Mouse (Mus musculus) limb, embryonic 12.5 days (tissue): ENCODE data around the gene Hsp90ab1. TPM values are rescaled to one million over a fixed set of nuclear protein-coding genes. Genes with fewer than 3 reads are reported as not detected.
A peak's percentile ranks its signal among the peaks of the same experiment; 100 is the strongest.

ENCODE experiments used
- ATAC-seq: fragments of 200-750 bp; cut with Nextera tagmentation; 2 replicates; pipeline ENCODE4 v1.8.0; 2017; ENCODE audit warnings: low read depth, moderate TSS enrichment; ENCODE audit not compliant: insufficient number of reproducible peaks, insufficient read depth, low FRiP score, low TSS enrichment
- H3K27ac ChIP-seq: fragments of 300-500 bp; sonication (generic); 2 replicates; pipeline ENCODE4 v1.5.1; 2016; ENCODE audit warnings: mild to moderate bottlenecking, moderate library complexity
- H3K27me3 ChIP-seq: fragments of 300-500 bp; sonication (generic); 2 replicates; pipeline ENCODE4 v1.6.1; 2016; ENCODE audit warnings: mild to moderate bottlenecking, moderate library complexity
- H3K36me3 ChIP-seq: fragments of 300-500 bp; sonication (generic); 2 replicates; pipeline ENCODE4 v1.6.1; 2016; ENCODE audit warnings: mild to moderate bottlenecking, moderate library complexity
- H3K4me1 ChIP-seq: fragments of 300-500 bp; sonication (generic); replicated peaks from 2 replicates; pipeline ENCODE4 v1.6.1; 2016
- H3K4me2 ChIP-seq: fragments of 300-500 bp; sonication (generic); 2 replicates; pipeline ENCODE4 v1.6.1; 2016; ENCODE audit warnings: mild to moderate bottlenecking, moderate library complexity
- H3K4me3 ChIP-seq: fragments of 300-500 bp; sonication (generic); replicated peaks from 2 replicates; pipeline ENCODE4 v1.5.1; 2016; ENCODE audit warnings: mild to moderate bottlenecking
- H3K9ac ChIP-seq: fragments of 300-500 bp; sonication (generic); replicated peaks from 2 replicates; pipeline ENCODE4 v1.6.1; 2016; ENCODE audit warnings: mild to moderate bottlenecking, moderate library complexity
- H3K9me3 ChIP-seq: fragments of 300-500 bp; sonication (generic); 2 replicates; pipeline ENCODE4 v1.6.1; 2016; ENCODE audit warnings: mild to moderate bottlenecking, moderate library complexity
- WGBS: fragments of 180-500 bp; shearing (Covaris S2); methylation state at CpG from one replicate; pipeline ENCODE4 v1.1.7; 2016; 5-methylcytosine and 5-hydroxymethylcytosine counted together
- polyA plus RNA-seq: library from polyadenylated mRNA; unstranded; fragments of >200 nt; fragmentation: Nextera tagmentation; extraction: Ambion mirVana; gene quantifications from 2 replicates; pipeline ENCODE4 v1.2.1, GENCODE M21; 2016

Hsp90ab1 gene
- polyA plus RNA-seq, 1 experiment from 2014 or later, result 1,563 TPM

DNA sequence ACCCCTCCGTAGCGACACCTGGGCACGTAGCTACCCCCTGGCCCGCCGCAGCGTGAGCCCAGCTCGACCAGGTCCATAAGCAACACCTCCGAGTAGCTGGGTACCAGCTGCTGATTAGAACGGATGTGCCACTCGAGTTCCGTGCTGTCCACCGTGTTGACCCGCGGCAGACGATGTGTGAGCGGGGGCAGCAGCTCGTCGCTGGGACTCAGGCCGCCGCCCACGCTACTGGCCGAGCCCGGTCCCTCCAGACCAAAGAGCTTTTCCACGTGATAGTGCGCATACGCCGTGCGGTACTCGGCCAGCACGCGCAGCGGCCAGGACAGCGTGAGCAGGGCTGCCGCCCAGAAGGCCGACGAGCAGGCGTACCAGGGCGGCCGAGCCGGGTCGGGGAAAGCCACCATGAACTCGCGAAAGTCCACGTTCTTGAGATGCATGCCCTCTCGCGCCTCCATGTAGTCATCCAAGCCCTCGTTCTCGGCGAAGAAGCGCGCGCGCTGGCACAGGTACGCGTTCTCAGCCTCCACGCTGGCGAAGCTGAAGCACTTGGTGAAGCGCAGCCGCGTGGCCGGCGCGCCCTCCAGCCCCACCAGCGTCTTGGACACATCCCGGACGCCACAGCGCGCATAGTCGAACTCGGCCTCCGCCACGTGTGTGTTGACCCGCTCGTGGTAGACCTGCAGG lies 27.7 kb downstream of the Hsp90ab1 start:
- ATAC-seq, result no peak
- WGBS, result 6% methylated on average over 74 of the region's 74 CpGs
- no peak overlapping the region for H3K27ac ChIP-seq
- H3K27me3 ChIP-seq, result peaks cover 84% of the 10 kb centered on the region
- H3K4me2 ChIP-seq, result peak overlapping the region; percentile 39
- peaks cover 37% of the 10 kb centered on the region for H3K4me1 ChIP-seq
- no peaks in the 10 kb centered on the region for H3K9me3 ChIP-seq
- peak overlapping the region; percentile 22 for H3K4me3 ChIP-seq
- peaks cover 25% of the 10 kb centered on the region for H3K36me3 ChIP-seq
- no peak overlapping the region for H3K9ac ChIP-seq

DNA sequence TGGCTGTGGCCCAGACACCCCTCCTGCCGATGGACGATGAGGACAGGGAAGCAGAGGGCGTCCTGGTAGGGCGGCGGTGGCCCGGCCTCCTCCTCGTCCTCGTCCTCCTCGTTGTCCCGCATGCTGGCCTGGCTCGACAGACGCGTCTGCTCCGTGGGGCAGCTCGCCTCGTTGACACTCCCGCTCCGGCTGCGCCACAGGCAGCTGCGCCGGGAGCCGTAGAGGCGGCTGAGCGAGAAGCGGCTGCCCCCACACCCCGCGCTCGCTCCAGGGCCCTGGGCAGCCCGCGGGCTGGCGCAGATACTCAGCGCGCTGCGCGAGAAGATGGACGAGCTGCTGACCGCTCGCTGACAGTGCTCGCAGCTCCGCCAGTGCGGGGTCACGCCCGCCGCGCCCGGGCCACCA lies 28.2 kb downstream of the Hsp90ab1 start:
- Histone ChIP-seq H3K4me2 (peak overlapping the region; percentile 39), H3K27me3 (peaks cover 90% of the 10 kb centered on the region), H3K9ac (no peak overlapping the region), H3K27ac (no peak overlapping the region), H3K4me3 (peak overlapping the region; percentile 22), H3K4me1 (peaks cover 31% of the 10 kb centered on the region), H3K36me3 (peaks cover 25% of the 10 kb centered on the region), H3K9me3 (no peaks in the 10 kb centered on the region)
- WGBS, result 6% methylated on average over 46 of the region's 46 CpGs
- ATAC-seq, result no peak

DNA sequence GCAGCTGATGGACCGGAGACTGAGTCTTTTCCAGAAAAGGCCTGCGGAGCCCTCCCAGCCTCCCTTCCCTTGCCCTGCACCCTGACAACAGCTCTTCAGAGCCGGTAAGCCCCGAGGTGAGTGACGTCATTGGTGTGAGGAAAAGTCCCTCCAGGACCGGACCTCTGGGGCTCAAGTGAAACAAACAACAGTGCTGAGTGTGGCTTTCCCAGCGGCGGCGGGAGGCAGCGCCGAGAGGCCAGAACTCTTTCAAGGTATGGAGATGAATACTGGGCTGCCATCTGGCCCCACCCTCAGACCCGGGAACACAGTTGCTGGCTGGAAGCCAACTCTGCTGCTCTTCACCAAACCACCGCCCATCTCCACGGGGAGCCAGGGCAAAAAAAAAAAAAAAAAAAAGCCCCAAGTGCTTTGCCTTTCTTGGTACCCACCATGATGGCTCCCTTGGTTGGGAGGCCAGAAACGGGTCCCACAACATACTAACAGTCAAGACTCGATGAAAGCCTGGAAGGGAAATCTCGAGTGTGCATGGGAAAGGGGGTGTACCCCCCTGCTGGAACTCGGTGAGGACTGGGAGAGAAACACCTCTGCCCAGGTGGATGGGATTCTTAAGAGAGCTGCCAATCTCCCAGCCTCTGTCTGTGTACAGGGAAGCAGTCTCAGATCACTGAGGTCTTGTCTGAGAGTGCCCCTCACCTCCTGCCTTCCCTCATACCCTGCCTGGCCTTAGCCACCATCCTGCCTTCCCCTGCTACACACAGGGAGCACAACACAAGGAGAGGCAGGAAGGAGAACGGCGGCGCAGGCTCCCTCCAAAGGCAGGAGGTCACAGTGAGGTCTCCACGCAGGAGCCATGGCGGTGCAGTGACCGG lies 28.8 kb downstream of the Hsp90ab1 start:
- ATAC-seq, result no peak
- H3K27me3 ChIP-seq, result peaks cover 96% of the 10 kb centered on the region

DNA sequence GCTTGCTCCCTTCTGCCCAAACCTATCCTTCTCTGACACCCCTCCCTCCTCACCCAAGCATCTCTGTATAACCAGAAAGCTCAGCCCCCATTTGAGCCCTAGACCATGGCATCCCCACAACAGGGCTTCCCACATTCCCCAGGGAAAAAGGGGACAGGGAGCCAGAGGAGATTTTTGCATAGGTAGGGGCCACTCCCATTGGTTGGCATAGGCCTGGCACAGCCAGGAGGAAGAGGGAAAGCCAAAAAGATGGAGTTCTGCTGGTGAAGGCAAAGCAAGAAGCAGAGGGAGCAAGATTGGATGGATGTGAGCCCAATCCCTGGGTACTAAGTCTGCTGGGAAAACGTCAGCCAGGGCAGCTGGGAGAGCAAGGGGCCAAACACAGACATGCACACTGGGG lies 30.0 kb downstream of the Hsp90ab1 start:
- H3K4me2 ChIP-seq, result no peak overlapping the region
- WGBS, result 37% methylated on average over 1 of the region's 1 CpGs
- H3K27ac ChIP-seq, result no peak overlapping the region
- no peak overlapping the region for H3K4me3 ChIP-seq
- H3K36me3 ChIP-seq, result peaks cover 25% of the 10 kb centered on the region
- no peaks in the 10 kb centered on the region for H3K9me3 ChIP-seq
- peaks cover 22% of the 10 kb centered on the region for H3K4me1 ChIP-seq
- H3K27me3 ChIP-seq, result peaks cover 99% of the 10 kb centered on the region
- no peak overlapping the region for H3K9ac ChIP-seq
- no peak for ATAC-seq

More for the DNA sequence above, 28.8 kb downstream of the Hsp90ab1 start:
- no peak overlapping the region for H3K27ac ChIP-seq
- no peak overlapping the region for H3K9ac ChIP-seq
- WGBS, result 6% methylated on average over 24 of the region's 24 CpGs
- peaks cover 25% of the 10 kb centered on the region for H3K36me3 ChIP-seq
- H3K4me2 ChIP-seq, result peak overlapping the region; percentile 39; the same call in 1 of the 2 replicates
- H3K9me3 ChIP-seq, result no peaks in the 10 kb centered on the region
- H3K4me1 ChIP-seq, result peaks cover 29% of the 10 kb centered on the region
- H3K4me3 ChIP-seq, result peak overlapping the region; percentile 22

DNA sequence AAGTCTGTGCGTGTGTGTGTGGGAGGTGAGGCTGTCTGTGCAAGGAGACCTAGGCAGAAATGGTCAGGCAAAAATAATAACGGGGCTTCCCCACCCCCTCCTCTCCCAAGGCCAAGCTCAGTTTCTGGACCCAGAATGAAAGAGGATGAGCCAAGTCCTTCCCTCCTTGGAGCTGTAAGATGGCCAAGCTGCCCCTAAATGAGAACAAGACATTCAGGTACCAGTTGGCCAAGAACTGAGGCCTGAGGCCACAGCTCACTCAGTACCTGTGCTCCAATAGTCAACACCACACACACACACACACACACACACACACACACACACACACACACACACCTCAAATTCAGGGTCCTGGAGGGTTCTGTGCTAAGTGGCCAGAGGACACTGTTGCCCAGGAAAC lies 30.4 kb downstream of the Hsp90ab1 start:
- no peak overlapping the region for H3K4me2 ChIP-seq
- peaks cover 25% of the 10 kb centered on the region for H3K36me3 ChIP-seq
- no peak overlapping the region for H3K9ac ChIP-seq
- WGBS, result 78% methylated on average over 2 of the region's 2 CpGs
- peaks cover 99% of the 10 kb centered on the region for H3K27me3 ChIP-seq
- ATAC-seq, result no peak
- peaks cover 22% of the 10 kb centered on the region for H3K4me1 ChIP-seq
- H3K4me3 ChIP-seq, result no peak overlapping the region
- H3K27ac ChIP-seq, result no peak overlapping the region
- no peaks in the 10 kb centered on the region for H3K9me3 ChIP-seq

DNA sequence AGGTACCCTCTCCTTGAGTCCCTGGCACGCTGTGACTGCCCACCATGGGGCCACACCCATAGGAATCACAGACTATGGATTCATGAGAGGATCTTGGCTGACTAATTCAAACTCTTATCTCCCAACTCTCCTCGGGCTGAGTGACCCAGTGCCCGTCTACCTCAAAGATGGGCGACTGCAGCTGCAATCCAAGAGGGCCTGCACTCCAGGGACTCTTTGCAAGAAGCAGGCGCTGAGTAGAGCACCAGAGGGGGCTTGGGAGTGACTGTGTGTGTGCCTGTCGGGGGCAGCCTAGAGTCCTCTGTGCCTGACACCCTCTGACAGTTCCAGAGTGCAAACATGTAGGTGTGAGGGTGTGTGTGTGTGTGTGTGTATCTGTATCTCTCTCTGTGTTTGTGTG lies 30.9 kb downstream of the Hsp90ab1 start:
- Histone ChIP-seq H3K27ac (no peak overlapping the region), H3K9ac (no peak overlapping the region), H3K4me3 (no peak overlapping the region), H3K27me3 (peaks cover 98% of the 10 kb centered on the region), H3K9me3 (no peaks in the 10 kb centered on the region), H3K4me2 (no peak overlapping the region), H3K4me1 (peaks cover 22% of the 10 kb centered on the region), H3K36me3 (peaks cover 25% of the 10 kb centered on the region)
- no peak for ATAC-seq
- WGBS, result 37% methylated on average over 6 of the region's 6 CpGs

DNA sequence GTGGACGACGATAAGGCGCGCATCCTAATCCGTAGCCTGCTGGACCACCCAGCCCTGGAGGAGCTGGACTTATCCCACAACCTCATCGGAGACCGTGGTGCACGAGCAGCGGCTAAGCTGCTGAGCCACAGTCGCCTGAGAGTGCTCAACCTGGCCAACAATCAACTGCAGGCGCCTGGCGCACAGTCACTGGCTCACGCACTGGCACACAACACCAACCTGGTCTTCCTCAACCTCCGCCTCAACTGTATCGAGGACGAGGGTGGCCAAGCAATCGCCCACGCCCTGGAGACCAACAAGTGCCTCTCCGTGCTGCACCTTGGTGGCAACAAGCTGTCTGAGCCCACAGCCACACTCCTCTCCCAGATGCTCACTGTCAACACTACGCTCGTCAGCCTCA lies 33.4 kb downstream of the Hsp90ab1 start:
- H3K27me3 ChIP-seq, result peaks cover 97% of the 10 kb centered on the region
- H3K27ac ChIP-seq, result no peak overlapping the region
- no peak overlapping the region for H3K4me2 ChIP-seq
- no peak for ATAC-seq
- 75% methylated on average over 21 of the region's 21 CpGs for WGBS
- H3K4me1 ChIP-seq, result peaks cover 8% of the 10 kb centered on the region
- no peak overlapping the region for H3K4me3 ChIP-seq
- no peak overlapping the region for H3K9ac ChIP-seq
- peaks cover 4% of the 10 kb centered on the region for H3K36me3 ChIP-seq
- H3K9me3 ChIP-seq, result no peaks in the 10 kb centered on the region

DNA sequence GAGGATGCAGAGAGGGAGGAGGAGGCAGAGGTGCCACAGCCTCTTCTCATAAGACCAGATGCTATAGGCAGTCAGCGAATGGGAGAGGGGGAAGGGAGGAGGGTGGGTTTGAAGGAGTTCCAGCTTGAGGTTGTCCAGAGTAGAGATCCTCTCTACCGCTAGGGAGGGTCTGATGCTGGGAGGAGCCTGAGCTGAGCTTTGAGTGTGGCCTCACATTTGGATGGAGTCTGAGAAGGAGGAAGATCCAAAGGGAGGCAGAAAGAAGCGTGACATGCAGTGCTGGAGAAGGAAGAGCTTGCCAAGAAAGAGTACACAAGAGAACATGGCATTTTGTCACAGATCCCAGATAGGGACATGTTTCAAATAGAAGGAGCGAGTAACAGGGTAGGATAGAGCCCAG lies 34.7 kb downstream of the Hsp90ab1 start:
- Histone ChIP-seq H3K27ac (no peak overlapping the region), H3K36me3 (no peaks in the 10 kb centered on the region), H3K4me1 (no peaks in the 10 kb centered on the region), H3K9me3 (no peaks in the 10 kb centered on the region), H3K9ac (no peak overlapping the region), H3K4me2 (no peak overlapping the region), H3K4me3 (no peak overlapping the region), H3K27me3 (peaks cover 95% of the 10 kb centered on the region)
- 68% methylated on average over 4 of the region's 4 CpGs for WGBS
- no peak for ATAC-seq

DNA sequence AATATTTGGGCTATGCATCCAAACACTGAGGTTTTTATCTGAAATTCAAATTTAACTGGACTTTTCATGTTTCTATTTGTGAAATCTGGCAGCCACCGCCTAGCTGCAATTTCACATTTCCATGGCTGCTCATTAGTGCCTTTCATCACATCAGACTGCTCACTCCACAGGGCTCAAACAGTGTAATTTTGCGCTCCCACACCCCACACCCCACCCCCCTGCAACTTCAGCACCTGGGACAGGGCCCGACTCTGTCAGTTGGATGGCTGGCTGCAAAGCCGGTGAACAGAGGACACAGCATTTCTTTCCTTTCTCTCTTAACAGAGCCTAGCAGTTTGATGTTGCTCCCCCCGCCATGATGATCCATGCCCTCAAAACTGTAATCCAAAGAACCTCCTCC lies 36.8 kb downstream of the Hsp90ab1 start:
- H3K9ac ChIP-seq, result no peak overlapping the region
- H3K4me3 ChIP-seq, result no peak overlapping the region
- 16% methylated on average over 5 of the region's 5 CpGs for WGBS
- no peaks in the 10 kb centered on the region for H3K9me3 ChIP-seq
- no peak for ATAC-seq
- no peak overlapping the region for H3K4me2 ChIP-seq
- no peak overlapping the region for H3K27ac ChIP-seq
- H3K4me1 ChIP-seq, result no peaks in the 10 kb centered on the region
- H3K27me3 ChIP-seq, result peaks cover 92% of the 10 kb centered on the region
- H3K36me3 ChIP-seq, result no peaks in the 10 kb centered on the region

DNA sequence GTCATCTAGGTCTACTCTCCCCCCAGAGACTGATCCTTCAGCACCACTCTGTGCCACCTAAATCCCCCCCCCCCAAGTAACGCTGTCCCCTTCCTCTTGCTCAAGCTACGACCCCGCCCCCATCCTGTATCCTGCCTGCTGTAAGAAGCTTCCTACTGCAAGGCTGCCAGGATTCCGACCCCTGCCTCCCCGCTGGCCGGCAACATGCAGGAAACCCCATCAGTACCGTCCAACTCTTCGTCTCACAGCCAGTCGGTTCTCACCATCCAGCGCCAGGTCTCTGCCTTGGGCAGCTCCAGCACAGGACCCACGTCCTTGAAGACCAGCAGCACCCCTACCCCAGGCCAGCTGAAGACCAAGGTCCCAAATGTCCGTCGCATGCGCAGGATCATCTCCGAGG lies 40.2 kb downstream of the Hsp90ab1 start:
- peaks cover 84% of the 10 kb centered on the region for H3K27me3 ChIP-seq
- no peak overlapping the region for H3K4me3 ChIP-seq

DNA sequence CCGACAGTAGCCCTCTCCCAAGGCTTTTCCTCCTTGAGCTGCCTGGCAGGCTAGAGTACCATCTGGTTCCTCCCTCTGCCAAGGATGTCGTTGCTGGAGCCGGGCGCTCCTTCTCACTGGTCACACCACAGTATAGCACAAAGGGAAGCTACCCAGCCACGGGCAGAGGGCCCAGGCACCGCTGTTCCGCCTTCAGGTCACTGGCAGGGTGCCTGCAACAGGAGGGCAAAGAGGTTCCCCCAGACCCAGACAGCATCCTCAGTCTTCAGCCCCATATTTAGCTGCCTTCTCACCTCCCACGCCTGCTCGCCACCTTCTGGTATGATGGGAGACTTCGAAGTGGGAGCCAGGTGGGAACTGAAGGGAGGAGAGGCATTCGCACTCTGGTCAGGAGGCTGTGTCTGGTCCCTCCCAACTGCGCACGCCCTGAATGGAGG lies 42.7 kb downstream of the Hsp90ab1 start:
- 48% methylated on average over 13 of the region's 13 CpGs for WGBS

More for the DNA sequence above, 40.2 kb downstream of the Hsp90ab1 start:
- no peaks in the 10 kb centered on the region for H3K9me3 ChIP-seq
- no peak overlapping the region for H3K27ac ChIP-seq
- H3K4me1 ChIP-seq, result no peaks in the 10 kb centered on the region
- H3K36me3 ChIP-seq, result no peaks in the 10 kb centered on the region
- H3K4me2 ChIP-seq, result no peak overlapping the region
- 54% methylated on average over 15 of the region's 15 CpGs for WGBS
- ATAC-seq, result no peak
- no peak overlapping the region for H3K9ac ChIP-seq

More for the DNA sequence above, 42.7 kb downstream of the Hsp90ab1 start:
- Histone ChIP-seq H3K27ac (no peak overlapping the region), H3K4me3 (no peak overlapping the region), H3K4me1 (no peaks in the 10 kb centered on the region), H3K9ac (no peak overlapping the region), H3K36me3 (no peaks in the 10 kb centered on the region), H3K4me2 (no peak overlapping the region), H3K9me3 (no peaks in the 10 kb centered on the region), H3K27me3 (peaks cover 76% of the 10 kb centered on the region)
- ATAC-seq, result no peak
